9 mouse cellular contexts compared by ENCODE assay signal in the genomic region with DNA sequence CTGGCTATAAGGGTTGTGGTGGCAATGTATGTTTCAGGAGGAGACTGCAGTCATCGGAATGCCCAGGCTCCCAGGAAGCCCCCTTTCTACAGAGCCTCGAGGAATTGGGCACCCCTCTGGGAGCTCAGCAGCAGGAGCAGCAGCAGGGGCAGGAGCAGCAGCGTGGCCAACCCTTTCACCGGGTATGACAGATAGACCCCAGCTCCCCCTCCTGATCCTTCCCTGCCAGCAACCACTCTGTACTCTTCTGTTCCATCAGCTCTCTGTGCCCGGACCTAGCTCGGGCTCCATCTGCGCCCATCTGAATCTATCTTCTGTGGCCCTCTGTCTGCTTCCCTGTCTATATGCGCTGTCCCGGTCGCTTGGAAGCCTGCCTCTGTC. TPM values are rescaled to one million over a fixed set of nuclear protein-coding genes. Genes with fewer than 3 reads are reported as not detected.
DNase-seq lines count a peak whose midpoint lies in the region; ATAC-seq and TF ChIP-seq lines count a peak whose summit lies in the region.
"Had no signal": no experiment of that assay in that cellular context is flagged by ENCODE, and none has a peak within 500 bp of the region (broad histone marks: within the 10 kb centered on the region; RNA-seq: fewer than 3 reads in every experiment).

No protein-coding gene starts in this region.

- in situ Hi-C loops in CH12.LX (cut with MboI; ENCODE audit: low pct_ligation_motif_present, low pct_unique_long_range_greater_than_20kb, low sequenced_read_pairs) = loop anchor here (25.0 kb wide), 1 partner anchor 130 kb away; no protein-coding TSS in a partner anchor

- dilution Hi-C loops in CH12.LX (cut with MboI; ENCODE audit: extremely low pct_ligation_motif_present, extremely low pct_unique_long_range_greater_than_20kb, low sequenced_read_pairs) = no loop called here

- H3K9me3 ChIP-seq in CH12.LX (replicated peaks; ENCODE audit: low read length) = no peaks in the 10 kb centered on the region
- no peaks in the 10 kb centered on the region for H3K9me3 ChIP-seq in forebrain, embryonic 14.5 days (replicated peaks; ENCODE audit: control insufficient read depth, low read length)
- H3K9me3 ChIP-seq in liver, embryonic 15.5 days (replicated peaks) = no peaks in the 10 kb centered on the region

- no peak for TF ChIP-seq CTCF in heart, adult 2 months (IDR thresholded peaks at IDR 0.05)
- no peak for TF ChIP-seq CTCF in CH12.LX (conservative IDR thresholded peaks at IDR 0.05 in 1 of 2, IDR thresholded peaks at IDR 0.05 in 1 of 2; ENCODE audit: low read depth in 2 of 2, low read length in 2 of 2)

- no peak for TF ChIP-seq RAD21 in CH12.LX (IDR thresholded peaks at IDR 0.05; ENCODE audit: low read depth, low read length)

- DNase-seq in heart, adult 2 months = no peak
- no peak for DNase-seq in heart, postnatal 10 days
- no peak for DNase-seq in CH12.LX (ENCODE audit: extremely low read depth)
- no peak for DNase-seq in forebrain, embryonic 14.5 days (ENCODE audit: low spot score)
- DNase-seq in adipocyte (ENCODE audit: low spot score) = no peak
- DNase-seq in left cerebral cortex, adult 18-20 months (ENCODE audit: low spot score in 2 of 2) = no peak
- DNase-seq in gastrocnemius, postnatal 4 days (ENCODE audit: low spot score in 2 of 2) = no peak

- TF ChIP-seq EP300 in heart, adult 2 months (IDR thresholded peaks at IDR 0.05; ENCODE audit: insufficient read depth, low read depth, low read length) = no peak
- no peak for TF ChIP-seq EP300 in CH12.LX (IDR thresholded peaks at IDR 0.05; ENCODE audit: low read length)

- 22% methylated on average over 10 of the region's 10 CpGs for WGBS in heart, adult 2 months
- 17% methylated on average over 10 of the region's 10 CpGs for WGBS in forebrain, embryonic 14.5 days
- 18% methylated on average over 10 of the region's 10 CpGs for WGBS in liver, embryonic 15.5 days (ENCODE audit: insufficient replicate concordance)

- no peaks in the 10 kb centered on the region for H3K36me3 ChIP-seq in heart, adult 2 months (ENCODE audit: control insufficient read depth, insufficient read depth, low read length)
- no peaks in the 10 kb centered on the region for H3K36me3 ChIP-seq in CH12.LX (replicated peaks in 1 of 2; ENCODE audit: control insufficient read depth in 1 of 2, insufficient read depth in 1 of 2, low read length in 1 of 2)
- no peaks in the 10 kb centered on the region for H3K36me3 ChIP-seq in forebrain, embryonic 14.5 days (ENCODE audit: control insufficient read depth, insufficient read depth, low read length)
- H3K36me3 ChIP-seq in liver, embryonic 15.5 days (replicated peaks) = no peaks in the 10 kb centered on the region

- H3K4me3 ChIP-seq in heart, adult 2 months = peak overlapping the region; percentile 41
- no peak overlapping the region for H3K4me3 ChIP-seq in CH12.LX (replicated peaks in 1 of 3; ENCODE audit: low read depth in 2 of 3, low read length in 2 of 3, poor library complexity in 1 of 3)
- H3K4me3 ChIP-seq in forebrain, embryonic 14.5 days (ENCODE audit: low read depth, low read length) = no peak overlapping the region
- H3K4me3 ChIP-seq in liver, embryonic 15.5 days (replicated peaks) = peak overlapping the region; percentile 14
- H3K4me3 ChIP-seq: erythroblast, embryonic 14.5 days had no signal

- no peaks in the 10 kb centered on the region for H3K79me2 ChIP-seq in heart, adult 2 months (replicated peaks; ENCODE audit: control insufficient read depth, insufficient read depth, low read length)
- no peaks in the 10 kb centered on the region for H3K79me2 ChIP-seq in CH12.LX (replicated peaks; ENCODE audit: control insufficient read depth, extremely low read depth, insufficient read depth, poor library complexity, severe bottlenecking)

- H3K27me3 ChIP-seq in heart, adult 2 months (ENCODE audit: control insufficient read depth, insufficient read depth, low read length) = no peaks in the 10 kb centered on the region
- H3K27me3 ChIP-seq in CH12.LX (replicated peaks) = no peaks in the 10 kb centered on the region
- no peaks in the 10 kb centered on the region for H3K27me3 ChIP-seq in forebrain, embryonic 14.5 days (replicated peaks; ENCODE audit: control insufficient read depth, insufficient read depth, low read length)
- H3K27me3 ChIP-seq in liver, embryonic 15.5 days = no peaks in the 10 kb centered on the region

- H3K9ac ChIP-seq in heart, adult 2 months (ENCODE audit: low read depth, low read length) = peak overlapping the region; percentile 58
- no peak overlapping the region for H3K9ac ChIP-seq in CH12.LX (ENCODE audit: insufficient read depth, low read depth)
- peak overlapping the region; percentile 40; the same call in 1 of the 2 replicates for H3K9ac ChIP-seq in forebrain, embryonic 14.5 days (ENCODE audit: low read length)
- no peak overlapping the region for H3K9ac ChIP-seq in liver, embryonic 15.5 days

- TF ChIP-seq POLR2A in heart, adult 2 months (IDR thresholded peaks at IDR 0.05; ENCODE audit: insufficient read depth, low read depth, low read length) = no peak
- TF ChIP-seq POLR2A in CH12.LX (IDR thresholded peaks at IDR 0.05; ENCODE audit: low read depth, low read length) = no peak

- H3K4me2 ChIP-seq in CH12.LX (ENCODE audit: insufficient read depth, low read depth, poor library complexity, severe bottlenecking) = peak overlapping the region; percentile 64; the same call in 1 of the 2 replicates
- peak overlapping the region; percentile 53 for H3K4me2 ChIP-seq in forebrain, embryonic 14.5 days (ENCODE audit: low read length)
- H3K4me2 ChIP-seq in liver, embryonic 15.5 days = peak overlapping the region; percentile 53

- ATAC-seq in forebrain, embryonic 14.5 days = peak; percentile 49
- 0 out of 2 replicates have a peak, but pooled peaks have one; percentile 8 for ATAC-seq in liver, embryonic 15.5 days (ENCODE audit: insufficient read depth)

- intact Hi-C loops in heart, adult 2 months (cut with DNase I) = loop anchor here (1.0 to 2.0 kb wide), 3 partner anchors 15 to 33 kb away; no protein-coding TSS in a partner anchor
- intact Hi-C loops in heart, postnatal 10 days (cut with DNase I) = loop anchor here (1.0 to 2.0 kb wide), 3 partner anchors 17 to 33 kb away; no protein-coding TSS in a partner anchor

- peak overlapping the region; percentile 83 for H3K27ac ChIP-seq in heart, adult 2 months
- no peak overlapping the region for H3K27ac ChIP-seq in CH12.LX (ENCODE audit: insufficient read depth, low read depth)
- no peak overlapping the region for H3K27ac ChIP-seq in forebrain, embryonic 14.5 days (ENCODE audit: low read depth, low read length)
- H3K27ac ChIP-seq in liver, embryonic 15.5 days (replicated peaks) = no peak overlapping the region

- H3K4me1 ChIP-seq in heart, adult 2 months (ENCODE audit: control insufficient read depth, insufficient read depth, low read length) = peaks cover 4% of the 10 kb centered on the region
- H3K4me1 ChIP-seq in CH12.LX (ENCODE audit: control insufficient read depth in 1 of 2, insufficient read depth in 2 of 2) = peaks cover 2 to 36% of the 10 kb centered on the region in 2 experiments; a peak in 2 of 4 replicates
- no peaks in the 10 kb centered on the region for H3K4me1 ChIP-seq in forebrain, embryonic 14.5 days (ENCODE audit: control insufficient read depth, insufficient read depth, low read length)
- peaks cover 28% of the 10 kb centered on the region for H3K4me1 ChIP-seq in liver, embryonic 15.5 days (replicated peaks)

RNA-seq across cellular contexts. Expression of a gene that starts 2.0 kb away (rescaled TPM):
- total RNA-seq in heart, adult 2 months (2021) = 10 to 100 TPM; 37.3 to 37.5 TPM
- polyA plus RNA-seq in heart, adult 2 months (2012; rRNA removed) = 51.0 and 53.4 TPM in 2 replicates
- total RNA-seq in heart, postnatal 10 days (2021) = 10 to 100 TPM; 89.5 to 96.3 TPM
- total RNA-seq in CH12.LX (2012; rRNA removed) = 40.0 and 43.9 TPM in 2 replicates
- total RNA-seq in CH12.LX (2014; rRNA removed) = 15.0 and 18.5 TPM in 2 replicates
- polyA plus RNA-seq in CH12.LX (2012; ENCODE audit: insufficient read length, low read depth) = 31.4 and 43.1 TPM in 2 replicates
- 90.6 and 122 TPM in 2 replicates for polyA plus RNA-seq in forebrain, embryonic 14.5 days (2014; fragmentation: Nextera tagmentation; extraction: Ambion mirVana)
- polyA plus RNA-seq in liver, embryonic 15.5 days (2015; fragmentation: Nextera tagmentation; extraction: Ambion mirVana) = 14.4 and 15.0 TPM in 2 replicates
- 100 to 1,000 TPM; 219 to 239 TPM for total RNA-seq in left cerebral cortex, adult 18-20 months (2021)
- total RNA-seq in gastrocnemius, postnatal 4 days (2021) = 100 to 1,000 TPM; 161 to 166 TPM

RNA-seq across cellular contexts. Expression of a gene that starts 32.1 kb away (rescaled TPM):
- total RNA-seq in heart, adult 2 months (2021) = 10 to 100 TPM; 65.3 to 67.6 TPM
- polyA plus RNA-seq in heart, adult 2 months (2012; rRNA removed) = 80.0 and 115 TPM in 2 replicates
- 100 to 1,000 TPM; 127 to 130 TPM for total RNA-seq in heart, postnatal 10 days (2021)
- total RNA-seq in CH12.LX (2012; rRNA removed) = 364 and 435 TPM in 2 replicates
- total RNA-seq in CH12.LX (2014; rRNA removed) = 325 and 377 TPM in 2 replicates
- polyA plus RNA-seq in CH12.LX (2012; ENCODE audit: insufficient read length, low read depth) = 307 and 346 TPM in 2 replicates
- 135 and 155 TPM in 2 replicates for polyA plus RNA-seq in forebrain, embryonic 14.5 days (2014; fragmentation: Nextera tagmentation; extraction: Ambion mirVana)
- 190 and 206 TPM in 2 replicates for polyA plus RNA-seq in liver, embryonic 15.5 days (2015; fragmentation: Nextera tagmentation; extraction: Ambion mirVana)
- total RNA-seq in left cerebral cortex, adult 18-20 months (2021) = 10 to 100 TPM; 87.6 to 89.5 TPM
- 100 to 1,000 TPM; 150 to 159 TPM for total RNA-seq in gastrocnemius, postnatal 4 days (2021)

RNA-seq across cellular contexts. Expression of a gene that starts 45.2 kb away (rescaled TPM):
- not detected for total RNA-seq in heart, adult 2 months (2021)
- 0.41 TPM in 1 of 2 replicates, not detected in the other for polyA plus RNA-seq in heart, adult 2 months (2012; rRNA removed)
- total RNA-seq in heart, postnatal 10 days (2021) = not detected
- total RNA-seq in CH12.LX (2012; rRNA removed) (0.08 TPM in 1 of 2 replicates, not detected in the other), CH12.LX (2014; rRNA removed) (not detected in 2 replicates)
- polyA plus RNA-seq in CH12.LX (2012; ENCODE audit: insufficient read length, low read depth) = not detected in 2 replicates
- not detected in 2 replicates for polyA plus RNA-seq in forebrain, embryonic 14.5 days (2014; fragmentation: Nextera tagmentation; extraction: Ambion mirVana)
- polyA plus RNA-seq in liver, embryonic 15.5 days (2015; fragmentation: Nextera tagmentation; extraction: Ambion mirVana) = not detected in 2 replicates
- total RNA-seq in left cerebral cortex, adult 18-20 months (2021) = not detected
- not detected for total RNA-seq in gastrocnemius, postnatal 4 days (2021)
- polyA plus RNA-seq: erythroblast, embryonic 14.5 days had no signal

RNA-seq across cellular contexts. Expression of a gene that starts 54.2 kb away (rescaled TPM):
- total RNA-seq in heart, adult 2 months (2021) = 10 to 100 TPM; 70.1 to 76.5 TPM
- polyA plus RNA-seq in heart, adult 2 months (2012; rRNA removed) = 69.3 and 86.7 TPM in 2 replicates
- 10 to 100 TPM; 56.5 to 57.2 TPM for total RNA-seq in heart, postnatal 10 days (2021)
- total RNA-seq in CH12.LX (2012; rRNA removed) (39.6 and 47.3 TPM in 2 replicates), CH12.LX (2014; rRNA removed) (22.4 and 22.8 TPM in 2 replicates)
- polyA plus RNA-seq in CH12.LX (2012; ENCODE audit: insufficient read length, low read depth) = 55.7 and 62.2 TPM in 2 replicates
- 40.5 and 43.3 TPM in 2 replicates for polyA plus RNA-seq in forebrain, embryonic 14.5 days (2014; fragmentation: Nextera tagmentation; extraction: Ambion mirVana)
- 19.8 and 20.4 TPM in 2 replicates for polyA plus RNA-seq in liver, embryonic 15.5 days (2015; fragmentation: Nextera tagmentation; extraction: Ambion mirVana)
- 100 to 1,000 TPM; 143 to 147 TPM for total RNA-seq in left cerebral cortex, adult 18-20 months (2021)
- total RNA-seq in gastrocnemius, postnatal 4 days (2021) = 10 to 100 TPM; 54.9 to 58.0 TPM

RNA-seq across cellular contexts. Expression of a gene that starts 54.9 kb away (rescaled TPM):
- total RNA-seq in heart, adult 2 months (2021) = 100 to 1,000 TPM in 1 of 2 experiments, 10 to 100 TPM in 1; 94.3 to 104 TPM
- 118 TPM in 2 replicates for polyA plus RNA-seq in heart, adult 2 months (2012; rRNA removed)
- total RNA-seq in heart, postnatal 10 days (2021) = 10 to 100 TPM; 87.3 to 94.0 TPM
- total RNA-seq in CH12.LX (2012; rRNA removed) = 73.2 and 96.6 TPM in 2 replicates
- total RNA-seq in CH12.LX (2014; rRNA removed) = 42.3 and 44.0 TPM in 2 replicates
- polyA plus RNA-seq in CH12.LX (2012; ENCODE audit: insufficient read length, low read depth) = 56.0 and 83.9 TPM in 2 replicates
- polyA plus RNA-seq in forebrain, embryonic 14.5 days (2014; fragmentation: Nextera tagmentation; extraction: Ambion mirVana) = 107 and 122 TPM in 2 replicates
- polyA plus RNA-seq in liver, embryonic 15.5 days (2015; fragmentation: Nextera tagmentation; extraction: Ambion mirVana) = 104 and 112 TPM in 2 replicates
- total RNA-seq in left cerebral cortex, adult 18-20 months (2021) = 100 to 1,000 TPM; 104 to 115 TPM
- 10 to 100 TPM; 78.5 to 81.4 TPM for total RNA-seq in gastrocnemius, postnatal 4 days (2021)

Comparison
In these comparisons a context has a peak if more than half of its experiments do, and no peak if none do; other contexts are left out.
1. H3K4me3 ChIP-seq: peak in heart, adult 2 months (single experiment) and liver, embryonic 15.5 days (single experiment); none in CH12.LX (0 of 3) and forebrain, embryonic 14.5 days (single experiment).
2. H3K9ac ChIP-seq: peak in heart, adult 2 months (single experiment) and forebrain, embryonic 14.5 days (single experiment); none in CH12.LX (single experiment) and liver, embryonic 15.5 days (single experiment).
3. Peak in every context shown above with its lines, with median percentiles within 50 percentile points of each other: H3K4me2 ChIP-seq.